Mouse (Mus musculus) ovary, adult 18-20 months (tissue): ENCODE results near the gene Serpinf2.
"Not testable (repeated sequence)": the region's sequence is repeated elsewhere in the genome, so short reads cannot be mapped to it uniquely, and the experiment has no call there.

Experiments
- DNase-seq: peaks from one replicate; pipeline ENCODE4 v3.0.0; 2022; ENCODE audit warnings: low spot score, mixed read lengths

Serpinf2 gene

GRCm38 (mm10) chr11:75383529-75383928 lies 55.9 kb downstream of the Serpinf2 start:
- DNase-seq: not testable (repeated sequence)
